Mouse (Mus musculus) embryonic facial prominence, embryonic 11.5 days (tissue): ENCODE measurements at regions not wholly inside any gene's neighbourhood (a gene's known extent, or its start where the extent isn't known, plus 50 kb on each side); places are given as distances from the start of the nearest gene placed in this dataset.
A peak's percentile ranks its signal among the peaks of the same experiment; 100 is the strongest.

Experiments
- ATAC-seq: fragments of 200-750 bp; cut with Nextera tagmentation; replicated peaks from 2 replicates; pipeline ENCODE4 v1.8.0; 2017; ENCODE audit warnings: low read depth; ENCODE audit not compliant: insufficient number of reproducible peaks, low FRiP score, low TSS enrichment
- DNase-seq: peaks from one replicate; pipeline ENCODE4 v3.0.0-alpha.2; 2015; ENCODE audit warnings: low spot score
- H3K27ac ChIP-seq: fragments of 300-500 bp; sonication (generic); replicated peaks from 2 replicates; pipeline ENCODE4 v1.5.1; 2014; ENCODE audit warnings: mild to moderate bottlenecking, low read depth, low read length, control low read depth
- H3K27me3 ChIP-seq: fragments of 300-500 bp; sonication (generic); 2 replicates; pipeline ENCODE4 v1.6.1; 2014; ENCODE audit warnings: mild to moderate bottlenecking, low read length, moderate library complexity, mixed read lengths; ENCODE audit not compliant: control insufficient read depth, insufficient read depth
- H3K36me3 ChIP-seq: fragments of 300-500 bp; sonication (generic); replicated peaks from 2 replicates; pipeline ENCODE4 v1.6.1; 2014; ENCODE audit warnings: low read depth, mild to moderate bottlenecking, low read length, moderate library complexity, mixed read lengths; ENCODE audit not compliant: control insufficient read depth, insufficient read depth
- H3K4me1 ChIP-seq: fragments of 300-500 bp; sonication (generic); 2 replicates; pipeline ENCODE4 v1.6.1; 2014; ENCODE audit warnings: low read length, mixed read lengths; ENCODE audit not compliant: control insufficient read depth, insufficient read depth
- H3K4me2 ChIP-seq: fragments of 300-500 bp; sonication (generic); 2 replicates; pipeline ENCODE4 v1.6.1; 2014; ENCODE audit warnings: low read depth, mild to moderate bottlenecking, control low read depth, low read length, moderate library complexity
- H3K4me3 ChIP-seq: fragments of 300-500 bp; sonication (generic); 2 replicates; pipeline ENCODE4 v1.5.1; 2014; ENCODE audit warnings: low read depth, low read length, control low read depth
- H3K9ac ChIP-seq: fragments of 300-500 bp; sonication (generic); replicated peaks from 2 replicates; pipeline ENCODE4 v1.6.1; 2014; ENCODE audit warnings: mild to moderate bottlenecking, control low read depth, low read length
- H3K9me3 ChIP-seq: fragments of 300-500 bp; sonication (generic); replicated peaks from 2 replicates; pipeline ENCODE4 v1.6.1; 2016; ENCODE audit warnings: mild to moderate bottlenecking, low read length, inconsistent platforms, mixed read lengths; ENCODE audit not compliant: control insufficient read depth
- WGBS: fragments of 180-500 bp; shearing (Covaris S2); extraction: QIAGEN DNeasy Blood & Tissue Kit; methylation state at CpG from one replicate; pipeline ENCODE4 v1.1.7; 2014; 5-methylcytosine and 5-hydroxymethylcytosine counted together

DNA sequence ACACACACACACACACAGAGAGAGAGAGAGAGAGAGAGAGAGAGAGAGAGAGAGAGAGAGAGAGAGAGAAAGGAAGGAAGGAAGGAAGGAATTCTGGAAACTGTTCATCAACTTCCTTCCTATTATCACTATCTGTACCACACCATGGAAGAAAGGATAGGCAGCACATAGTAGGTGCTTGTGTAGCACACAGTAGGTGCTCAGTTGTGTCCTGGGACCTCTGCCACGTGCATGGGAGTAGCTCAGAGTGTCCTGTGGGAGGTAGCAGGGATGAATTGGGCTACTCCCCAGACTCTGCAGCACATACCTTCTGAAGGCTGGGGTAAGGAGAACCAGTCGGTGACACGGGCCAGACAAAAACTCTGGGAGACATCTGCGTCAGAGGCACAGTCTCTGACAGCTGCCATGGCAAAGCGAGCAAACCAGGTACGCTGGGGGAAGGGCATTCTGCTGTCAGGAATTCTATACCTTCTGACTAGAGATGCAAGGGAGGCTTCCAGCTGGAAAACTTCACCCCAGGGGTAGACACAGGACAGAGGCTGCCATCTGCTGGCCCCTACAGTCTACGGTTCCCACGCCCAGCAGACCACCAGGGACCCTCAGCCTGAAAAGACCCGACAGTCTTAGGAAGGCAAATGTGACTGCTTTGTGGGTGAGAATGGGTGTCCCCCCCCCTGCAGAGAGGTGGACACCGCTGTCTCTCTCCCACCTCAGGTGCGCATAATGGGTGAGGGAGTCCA lies 126.2 kb upstream of the Igsf21 start:
- no peak overlapping the region for H3K9ac ChIP-seq
- H3K36me3 ChIP-seq, result no peaks in the 10 kb centered on the region
- no peak overlapping the region for H3K4me2 ChIP-seq
- ATAC-seq (no peak), DNase-seq (peak; percentile 22)
- H3K27ac ChIP-seq, result no peak overlapping the region
- H3K4me1 ChIP-seq, result no peaks in the 10 kb centered on the region
- H3K9me3 ChIP-seq, result no peaks in the 10 kb centered on the region
- H3K4me3 ChIP-seq, result no peak overlapping the region
- 41% methylated on average over 11 of the region's 11 CpGs for WGBS
- H3K27me3 ChIP-seq, result no peaks in the 10 kb centered on the region

- Histone ChIP-seq H3K27ac (no peak overlapping the region), H3K9ac (no peak overlapping the region), H3K4me2 (no peak overlapping the region), H3K27me3 (no peaks in the 10 kb centered on the region), H3K4me3 (no peak overlapping the region), H3K36me3 (no peaks in the 10 kb centered on the region), H3K9me3 (no peaks in the 10 kb centered on the region), H3K4me1 (no peaks in the 10 kb centered on the region)
- ATAC-seq (no peak), DNase-seq (no peak)
- WGBS, result 87% methylated on average over 20 of the region's 20 CpGs
Observed at GRCm38 (mm10) chr4:140371426-140372213, 125.0 kb upstream of the Igsf21 start.

GRCm38 (mm10) chr4:140366975-140367680 lies 120.5 kb upstream of the Igsf21 start:
- Histone ChIP-seq H3K4me2 (no peak overlapping the region), H3K27ac (no peak overlapping the region), H3K9me3 (no peaks in the 10 kb centered on the region), H3K9ac (no peak overlapping the region), H3K4me3 (no peak overlapping the region), H3K36me3 (no peaks in the 10 kb centered on the region), H3K4me1 (no peaks in the 10 kb centered on the region), H3K27me3 (no peaks in the 10 kb centered on the region)
- ATAC-seq (no peak), DNase-seq (no peak)
- WGBS, result 49% methylated on average over 8 of the region's 8 CpGs

GRCm38 (mm10) chr4:140358846-140359245 lies 112.3 kb upstream of the Igsf21 start:
- H3K4me3 ChIP-seq, result no peak overlapping the region
- H3K36me3 ChIP-seq, result no peaks in the 10 kb centered on the region
- no peak overlapping the region for H3K4me2 ChIP-seq
- no peak overlapping the region for H3K27ac ChIP-seq
- no peaks in the 10 kb centered on the region for H3K9me3 ChIP-seq
- no peaks in the 10 kb centered on the region for H3K4me1 ChIP-seq
- no peak for ATAC-seq
- 93% methylated on average over 4 of the region's 4 CpGs for WGBS
- H3K27me3 ChIP-seq, result no peaks in the 10 kb centered on the region
- no peak overlapping the region for H3K9ac ChIP-seq
- DNase-seq, result no peak

DNA sequence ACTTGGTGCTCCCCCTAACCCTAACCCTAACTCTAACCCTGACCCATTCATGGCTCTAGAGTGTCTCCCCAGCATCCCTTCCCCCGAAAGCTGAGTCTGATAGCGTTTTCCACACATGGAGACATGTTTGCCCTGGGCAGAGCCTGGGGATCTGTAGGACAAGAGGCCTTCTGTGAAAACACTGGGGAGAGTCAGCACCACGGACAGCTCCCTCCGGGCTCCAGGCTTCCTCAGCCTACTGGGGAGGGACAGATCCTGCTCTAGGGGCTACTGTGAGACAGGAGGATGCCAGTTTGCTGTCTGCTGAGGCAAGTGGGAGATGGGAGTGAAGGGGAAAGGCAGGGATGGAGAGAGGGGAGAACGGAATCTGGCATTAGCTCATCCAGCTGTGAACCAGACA lies 111.5 kb upstream of the Igsf21 start:
- ATAC-seq (no peak), DNase-seq (peak; percentile 91)
- no peak overlapping the region for H3K4me2 ChIP-seq
- WGBS, result 11% methylated on average over 5 of the region's 5 CpGs
- no peak overlapping the region for H3K9ac ChIP-seq
- H3K9me3 ChIP-seq, result no peaks in the 10 kb centered on the region
- H3K36me3 ChIP-seq, result no peaks in the 10 kb centered on the region
- H3K4me3 ChIP-seq, result no peak overlapping the region
- H3K4me1 ChIP-seq, result no peaks in the 10 kb centered on the region
- no peaks in the 10 kb centered on the region for H3K27me3 ChIP-seq
- H3K27ac ChIP-seq, result no peak overlapping the region

DNA sequence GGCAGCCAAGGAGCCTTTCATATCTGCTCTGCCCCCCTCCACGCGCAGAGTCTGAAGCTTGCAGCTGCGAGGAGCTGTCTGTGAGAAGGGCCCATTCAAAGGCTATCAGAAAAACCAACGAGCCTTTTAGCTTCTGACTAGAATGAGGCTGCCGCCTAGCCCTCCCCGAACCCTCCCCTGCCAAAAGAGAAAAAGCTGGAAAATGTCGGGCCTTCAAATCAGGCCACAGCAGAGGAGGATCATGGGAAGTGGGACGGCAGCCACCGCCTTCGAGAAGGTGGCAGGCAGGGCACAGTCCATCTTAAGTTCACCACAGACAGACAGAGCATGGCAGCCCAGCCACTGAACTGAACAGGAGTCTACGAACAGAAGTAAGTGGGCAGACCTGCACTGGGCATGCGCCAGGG lies 108.6 kb upstream of the Igsf21 start:
- Histone ChIP-seq H3K4me1 (no peaks in the 10 kb centered on the region), H3K4me3 (no peak overlapping the region), H3K27ac (no peak overlapping the region), H3K36me3 (no peaks in the 10 kb centered on the region), H3K9ac (no peak overlapping the region), H3K4me2 (no peak overlapping the region), H3K27me3 (no peaks in the 10 kb centered on the region), H3K9me3 (no peaks in the 10 kb centered on the region)
- DNase-seq (no peak), ATAC-seq (no peak)
- WGBS, result 79% methylated on average over 12 of the region's 12 CpGs

DNA sequence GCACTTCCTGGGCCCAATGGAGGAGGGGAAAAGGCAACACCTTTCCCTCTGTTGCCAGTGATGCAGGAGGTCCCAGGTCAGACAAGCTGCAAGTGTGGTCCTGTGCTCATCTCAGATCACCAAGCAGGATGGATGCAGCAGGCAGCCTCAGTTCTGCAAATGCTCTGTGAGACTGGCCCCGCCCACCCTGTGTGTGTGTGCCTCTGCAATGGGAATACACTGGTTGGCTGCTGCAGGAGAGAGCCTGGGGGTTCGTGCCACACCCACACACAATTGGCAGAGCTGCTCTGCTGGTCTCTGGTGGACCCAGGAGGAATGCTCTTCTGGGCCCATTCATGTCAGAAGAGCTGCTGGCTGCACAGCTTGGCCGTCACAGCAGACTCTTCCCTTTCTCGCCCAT lies 102.2 kb upstream of the Igsf21 start:
- Histone ChIP-seq H3K4me3 (no peak overlapping the region), H3K4me1 (no peaks in the 10 kb centered on the region), H3K27me3 (no peaks in the 10 kb centered on the region), H3K36me3 (no peaks in the 10 kb centered on the region), H3K4me2 (no peak overlapping the region), H3K9me3 (no peaks in the 10 kb centered on the region), H3K9ac (no peak overlapping the region), H3K27ac (no peak overlapping the region)
- ATAC-seq (0 out of 2 replicates have a peak, but pooled peaks have one; percentile 29), DNase-seq (no peak)
- 54% methylated on average over 4 of the region's 4 CpGs for WGBS

DNA sequence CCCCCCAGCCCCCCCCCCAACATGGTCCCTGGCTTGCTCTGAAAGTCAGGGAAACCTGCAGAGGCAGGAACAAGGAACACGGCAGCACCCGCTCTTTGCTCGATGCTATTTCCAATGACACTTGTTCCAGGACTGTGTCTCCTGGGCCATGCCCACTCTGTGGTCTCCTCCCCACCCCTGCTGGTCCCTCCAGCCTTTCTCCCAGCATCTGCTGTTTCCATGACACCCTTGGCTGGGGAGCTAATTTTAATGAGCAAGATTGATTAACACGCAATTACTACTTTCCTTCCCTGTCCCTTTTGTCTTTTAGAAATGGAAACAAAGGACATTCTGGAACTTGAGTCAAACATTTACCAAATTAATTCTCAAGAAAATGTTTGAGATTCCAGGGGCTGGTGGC lies 83.6 kb upstream of the Igsf21 start:
- no peak overlapping the region for H3K27ac ChIP-seq
- H3K4me1 ChIP-seq, result no peaks in the 10 kb centered on the region
- H3K9ac ChIP-seq, result no peak overlapping the region
- no peaks in the 10 kb centered on the region for H3K27me3 ChIP-seq
- H3K4me2 ChIP-seq, result no peak overlapping the region
- no peak for DNase-seq
- no peaks in the 10 kb centered on the region for H3K9me3 ChIP-seq
- H3K36me3 ChIP-seq, result no peaks in the 10 kb centered on the region
- no peak for ATAC-seq
- 88% methylated on average over 4 of the region's 4 CpGs for WGBS
- no peak overlapping the region for H3K4me3 ChIP-seq
